Mouse (Mus musculus) ES-Bruce4 (cell line): ENCODE measurements around the gene Nhp2.

Experiments used
- CTCF ChIP-seq: IDR thresholded peaks from one replicate; pipeline ENCODE4 v1.8.1; 2011; ENCODE audit warnings: low read depth, low read length
- EP300 ChIP-seq: IDR thresholded peaks from 2 replicates; pipeline ENCODE4 v1.6.1; 2011; ENCODE audit warnings: low read depth, low read length; ENCODE audit not compliant: insufficient read depth
- POLR2A ChIP-seq: IDR thresholded peaks from one replicate; pipeline ENCODE4 v1.8.1; 2011; ENCODE audit warnings: low read length; ENCODE audit not compliant: insufficient read depth

- TF ChIP-seq POLR2A = no peak
- no peak for TF ChIP-seq CTCF
- TF ChIP-seq EP300 = no peak
Observed at GRCm38 (mm10) chr11:51662632-51663031, 43.1 kb downstream of the Nhp2 start.
